Mouse (Mus musculus): ENCODE results near the gene Tifa. TPM values are rescaled to one million over a fixed set of nuclear protein-coding genes. Genes with fewer than 3 reads are reported as not detected.
A peak's percentile ranks its signal among the peaks of the same experiment; 100 is the strongest.

Tifa gene
- total and polyA plus RNA-seq, 3 experiments, result 1.3 to 2.3 (median 1.6) TPM

DNA sequence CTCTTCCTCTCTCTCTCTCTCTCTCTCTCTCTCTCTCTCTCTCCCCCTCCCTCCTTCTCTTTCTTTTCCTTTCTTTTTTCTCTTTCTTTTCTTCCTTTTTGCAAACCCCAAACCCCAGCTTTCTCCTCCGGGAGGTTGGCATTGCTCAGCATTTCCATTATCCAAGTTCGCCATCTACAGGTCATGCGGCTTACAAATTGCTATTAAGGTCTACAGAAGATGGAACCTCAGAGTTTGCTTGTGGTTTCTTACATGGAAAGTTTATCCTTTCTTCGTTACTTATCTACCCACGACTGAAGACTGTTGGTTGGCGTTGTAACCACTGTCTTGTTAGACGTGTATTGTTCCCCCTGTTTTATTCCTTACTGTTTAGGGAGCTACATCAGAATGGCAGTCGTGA is 30.4 kb upstream of the Tifa start:
- no peak for DNase-seq
- no peak for TF ChIP-seq EP300 (IDR thresholded peaks at IDR 0.05; ENCODE audit: insufficient read depth, low read depth, low read length)
- no peak for TF ChIP-seq POLR2A (IDR thresholded peaks at IDR 0.05; ENCODE audit: insufficient read depth, low read depth, low read length)
- TF ChIP-seq CTCF (IDR thresholded peaks at IDR 0.05), result peak; percentile 54

DNA sequence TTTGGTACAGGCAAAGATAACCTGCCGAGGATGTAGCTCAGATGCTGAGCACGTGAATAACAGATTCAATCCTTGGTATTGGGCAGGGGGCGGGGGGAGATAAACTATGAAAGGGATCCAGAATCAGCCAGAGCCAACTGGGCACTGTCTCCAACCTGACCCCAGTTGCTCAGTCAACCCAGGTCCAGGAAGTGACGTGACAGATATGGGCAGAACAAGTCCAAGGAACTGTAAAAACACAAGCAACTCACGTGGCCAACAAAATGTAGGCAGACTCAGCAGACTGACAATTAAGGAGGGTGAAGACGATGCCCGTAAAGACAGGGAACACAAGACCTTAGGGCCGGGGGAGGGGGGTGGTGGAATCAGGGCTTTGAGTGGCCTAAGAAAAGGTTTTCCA is 27.2 kb upstream of the Tifa start:
- Histone ChIP-seq H3K27me3 (ENCODE audit: control insufficient read depth, insufficient read depth, low read length) (no peaks in the 10 kb centered on the region), H3K27ac (no peak overlapping the region), H3K4me1 (ENCODE audit: control insufficient read depth, insufficient read depth, low read length) (no peaks in the 10 kb centered on the region), H3K79me2 (replicated peaks; ENCODE audit: control insufficient read depth, insufficient read depth, low read length) (no peaks in the 10 kb centered on the region), H3K9ac (ENCODE audit: low read depth, low read length) (no peak overlapping the region), H3K4me3 (no peak overlapping the region), H3K36me3 (ENCODE audit: control insufficient read depth, insufficient read depth, low read length) (no peaks in the 10 kb centered on the region)
- TF ChIP-seq POLR2A (IDR thresholded peaks at IDR 0.05; ENCODE audit: insufficient read depth, low read depth, low read length) (no peak), CTCF (IDR thresholded peaks at IDR 0.05) (no peak), EP300 (IDR thresholded peaks at IDR 0.05; ENCODE audit: insufficient read depth, low read depth, low read length) (no peak)
- WGBS, result 70% methylated on average over 8 of the region's 8 CpGs
- DNase-seq, result no peak
- intact Hi-C loops (cut with DNase I), result loop anchor here (2.0 to 5.0 kb wide), 3 partner anchors 138 to 190 kb away; no protein-coding TSS in a partner anchor

More for the DNA sequence above, 30.4 kb upstream of the Tifa start:
- Histone ChIP-seq H3K27me3 (ENCODE audit: control insufficient read depth, insufficient read depth, low read length) (no peaks in the 10 kb centered on the region), H3K27ac (no peak overlapping the region), H3K4me3 (no peak overlapping the region), H3K36me3 (ENCODE audit: control insufficient read depth, insufficient read depth, low read length) (no peaks in the 10 kb centered on the region), H3K4me1 (ENCODE audit: control insufficient read depth, insufficient read depth, low read length) (no peaks in the 10 kb centered on the region), H3K79me2 (replicated peaks; ENCODE audit: control insufficient read depth, insufficient read depth, low read length) (no peaks in the 10 kb centered on the region), H3K9ac (ENCODE audit: low read depth, low read length) (no peak overlapping the region)
- 24% methylated on average over 8 of the region's 8 CpGs for WGBS
- intact Hi-C loops (cut with DNase I), result no loop called here

GRCm38 (mm10) chr3:127763076-127763612 is 26.5 kb upstream of the Tifa start:
- H3K36me3 ChIP-seq (ENCODE audit: control insufficient read depth, insufficient read depth, low read length), result no peaks in the 10 kb centered on the region
- 18% methylated on average over 7 of the region's 7 CpGs for WGBS
- intact Hi-C loops (cut with DNase I), result loop anchor here (2.0 to 5.0 kb wide), 3 partner anchors 138 to 190 kb away; no protein-coding TSS in a partner anchor
- H3K79me2 ChIP-seq (replicated peaks; ENCODE audit: control insufficient read depth, insufficient read depth, low read length), result no peaks in the 10 kb centered on the region
- peak; percentile 68 to 83 for DNase-seq
- no peak overlapping the region for H3K27ac ChIP-seq
- H3K9ac ChIP-seq (ENCODE audit: low read depth, low read length), result no peak overlapping the region
- no peaks in the 10 kb centered on the region for H3K4me1 ChIP-seq (ENCODE audit: control insufficient read depth, insufficient read depth, low read length)
- TF ChIP-seq EP300 (IDR thresholded peaks at IDR 0.05; ENCODE audit: insufficient read depth, low read depth, low read length), result no peak
- TF ChIP-seq CTCF (IDR thresholded peaks at IDR 0.05), result peak; percentile 83
- TF ChIP-seq POLR2A (IDR thresholded peaks at IDR 0.05; ENCODE audit: insufficient read depth, low read depth, low read length), result no peak
- no peak overlapping the region for H3K4me3 ChIP-seq
- no peaks in the 10 kb centered on the region for H3K27me3 ChIP-seq (ENCODE audit: control insufficient read depth, insufficient read depth, low read length)

DNA sequence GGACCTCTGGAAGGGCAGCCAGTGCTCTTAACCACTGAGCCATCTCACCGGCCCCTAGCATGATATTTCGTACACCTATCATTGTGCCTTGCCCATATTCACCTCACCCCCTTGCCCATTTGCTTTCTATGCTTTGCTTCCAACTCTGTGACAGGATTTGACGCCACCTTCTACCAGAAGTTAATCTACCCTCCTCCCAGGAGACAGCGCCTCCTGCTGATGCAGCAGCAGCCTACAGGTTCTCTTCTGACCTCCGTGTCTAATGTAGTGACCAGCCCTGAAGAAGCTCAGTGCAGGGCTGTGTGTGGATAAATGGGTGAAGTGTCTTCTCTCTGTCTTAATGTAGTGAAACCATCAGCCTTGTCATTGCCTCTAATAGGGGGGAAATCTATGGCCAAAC is 25.1 kb upstream of the Tifa start:
- intact Hi-C loops (cut with DNase I), result loop anchor here (5.0 kb wide), 1 partner anchor 183 kb away; no protein-coding TSS in a partner anchor

DNA sequence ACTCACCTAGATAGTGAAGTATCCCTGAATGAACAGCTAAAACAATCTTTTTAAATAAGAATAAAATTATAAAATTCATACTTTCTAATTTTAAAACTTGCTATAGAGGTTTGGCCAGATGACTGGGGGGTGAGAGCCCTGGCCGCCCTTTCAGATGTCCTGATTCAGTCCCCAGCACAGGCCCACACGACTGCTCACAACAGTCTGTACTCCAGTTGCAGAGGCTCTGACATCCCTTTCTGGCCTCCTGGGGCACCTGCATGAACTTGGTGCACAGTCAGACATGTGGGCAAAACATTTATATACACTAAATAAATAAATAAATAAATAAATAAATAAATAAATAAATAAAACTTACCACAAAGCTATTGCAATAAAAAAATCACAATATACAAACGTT is 23.6 kb upstream of the Tifa start:
- TF ChIP-seq CTCF (IDR thresholded peaks at IDR 0.05), result no peak
- TF ChIP-seq POLR2A (IDR thresholded peaks at IDR 0.05; ENCODE audit: insufficient read depth, low read depth, low read length), result no peak
- TF ChIP-seq EP300 (IDR thresholded peaks at IDR 0.05; ENCODE audit: insufficient read depth, low read depth, low read length), result no peak
- H3K27me3 ChIP-seq (ENCODE audit: control insufficient read depth, insufficient read depth, low read length), result no peaks in the 10 kb centered on the region
- no peaks in the 10 kb centered on the region for H3K4me1 ChIP-seq (ENCODE audit: control insufficient read depth, insufficient read depth, low read length)
- H3K9ac ChIP-seq (ENCODE audit: low read depth, low read length), result no peak overlapping the region
- DNase-seq, result no peak
- H3K4me3 ChIP-seq, result no peak overlapping the region
- intact Hi-C loops (cut with DNase I), result no loop called here
- H3K27ac ChIP-seq, result no peak overlapping the region
- H3K36me3 ChIP-seq (ENCODE audit: control insufficient read depth, insufficient read depth, low read length), result no peaks in the 10 kb centered on the region
- 69% methylated on average over 3 of the region's 3 CpGs for WGBS
- no peaks in the 10 kb centered on the region for H3K79me2 ChIP-seq (replicated peaks; ENCODE audit: control insufficient read depth, insufficient read depth, low read length)

More for the DNA sequence above, 25.1 kb upstream of the Tifa start:
- no peaks in the 10 kb centered on the region for H3K4me1 ChIP-seq (ENCODE audit: control insufficient read depth, insufficient read depth, low read length)
- no peak for DNase-seq
- TF ChIP-seq CTCF (IDR thresholded peaks at IDR 0.05), result peak; percentile 24; the same call in 1 of the 2 replicates
- TF ChIP-seq POLR2A (IDR thresholded peaks at IDR 0.05; ENCODE audit: insufficient read depth, low read depth, low read length), result no peak
- 73% methylated on average over 5 of the region's 5 CpGs for WGBS
- no peak overlapping the region for H3K27ac ChIP-seq
- no peak overlapping the region for H3K9ac ChIP-seq (ENCODE audit: low read depth, low read length)
- no peak overlapping the region for H3K4me3 ChIP-seq
- H3K79me2 ChIP-seq (replicated peaks; ENCODE audit: control insufficient read depth, insufficient read depth, low read length), result no peaks in the 10 kb centered on the region
- no peaks in the 10 kb centered on the region for H3K36me3 ChIP-seq (ENCODE audit: control insufficient read depth, insufficient read depth, low read length)
- H3K27me3 ChIP-seq (ENCODE audit: control insufficient read depth, insufficient read depth, low read length), result no peaks in the 10 kb centered on the region

DNA sequence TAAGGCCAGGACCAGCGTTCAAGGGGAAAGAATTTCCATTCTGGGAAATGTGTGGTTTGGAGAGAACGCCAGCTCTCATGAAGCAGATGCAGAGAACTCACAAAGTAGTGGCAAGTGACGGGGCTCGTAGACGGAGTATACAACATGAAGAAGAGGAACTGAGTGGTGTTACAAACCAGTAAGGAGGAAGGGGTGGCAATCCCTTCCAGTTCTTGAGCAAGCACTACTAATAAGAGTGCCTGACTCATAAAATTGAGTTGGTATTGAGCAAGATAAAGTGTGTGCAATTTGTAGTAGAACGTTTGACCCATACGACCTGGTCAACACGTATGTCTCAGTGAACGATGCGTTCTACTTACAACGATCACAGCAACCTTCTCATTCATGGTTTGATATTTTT is 20.5 kb upstream of the Tifa start:
- TF ChIP-seq CTCF (IDR thresholded peaks at IDR 0.05) (no peak), POLR2A (IDR thresholded peaks at IDR 0.05; ENCODE audit: insufficient read depth, low read depth, low read length) (no peak)
- no peak overlapping the region for H3K9ac ChIP-seq (ENCODE audit: low read depth, low read length)
- no peak for DNase-seq
- H3K79me2 ChIP-seq (replicated peaks; ENCODE audit: control insufficient read depth, insufficient read depth, low read length), result no peaks in the 10 kb centered on the region
- H3K27me3 ChIP-seq (ENCODE audit: control insufficient read depth, insufficient read depth, low read length), result no peaks in the 10 kb centered on the region
- 79% methylated on average over 11 of the region's 11 CpGs for WGBS
- H3K4me3 ChIP-seq, result no peak overlapping the region
- H3K4me1 ChIP-seq (ENCODE audit: control insufficient read depth, insufficient read depth, low read length), result no peaks in the 10 kb centered on the region
- H3K36me3 ChIP-seq (ENCODE audit: control insufficient read depth, insufficient read depth, low read length), result no peaks in the 10 kb centered on the region
- intact Hi-C loops (cut with DNase I), result no loop called here
- H3K27ac ChIP-seq, result no peak overlapping the region

Measured in heart, adult 2 months (tissue).